Mouse (Mus musculus) myocyte (in vitro differentiated cells): ENCODE results near the gene Kpna6.

Experiments used
- CEBPB ChIP-seq: IDR thresholded peaks from 2 replicates; pipeline ENCODE4 v1.6.1; 2011; ENCODE audit warnings: mild to moderate bottlenecking, moderate library complexity; ENCODE audit not compliant: poor library complexity, insufficient read depth, severe bottlenecking
- E2F4 ChIP-seq: IDR thresholded peaks from one replicate; pipeline ENCODE4 v1.6.1; 2011; ENCODE audit warnings: mild to moderate bottlenecking, control low read depth, moderate library complexity; ENCODE audit not compliant: insufficient read depth
- MAX ChIP-seq: IDR thresholded peaks from one replicate; pipeline ENCODE4 v1.6.1; 2011; ENCODE audit warnings: low read depth, mild to moderate bottlenecking, control low read depth
- MYOD1 ChIP-seq, 3 experiments: IDR thresholded peaks; one replicate each; pipeline ENCODE4 v1.6.1; 2011; ENCODE audit warnings: control low read depth in 2 of 3, low read depth in 2 of 3, mild to moderate bottlenecking in 2 of 3, moderate library complexity in 1 of 3; ENCODE audit not compliant: insufficient read length in 2 of 3, control insufficient read depth in 1 of 3
- MYOG ChIP-seq, 3 experiments: IDR thresholded peaks; one replicate each; pipeline ENCODE4 v1.6.1; 2011; ENCODE audit warnings: control low read depth in 2 of 3, low read depth in 2 of 3, mild to moderate bottlenecking in 2 of 3; ENCODE audit not compliant: insufficient read length in 2 of 3, control insufficient read depth in 1 of 3, insufficient read depth in 1 of 3
- POLR2A ChIP-seq: IDR thresholded peaks from one replicate; pipeline ENCODE4 v1.6.1; 2011; ENCODE audit warnings: low read depth, mild to moderate bottlenecking, control low read depth, moderate library complexity; ENCODE audit not compliant: insufficient read length
- POLR2AphosphoS2 ChIP-seq: IDR thresholded peaks from one replicate; pipeline ENCODE4 v1.6.1; 2011; ENCODE audit warnings: low read depth, control low read depth; ENCODE audit not compliant: insufficient read length
- REST ChIP-seq: IDR thresholded peaks from one replicate; pipeline ENCODE4 v1.6.1; 2011; ENCODE audit warnings: mild to moderate bottlenecking, control low read depth, moderate library complexity; ENCODE audit not compliant: insufficient read depth, insufficient read length
- SRF ChIP-seq: IDR thresholded peaks from one replicate; pipeline ENCODE4 v1.6.1; 2011; ENCODE audit warnings: low read depth; ENCODE audit not compliant: control insufficient read depth, insufficient read length
- TCF12 ChIP-seq: IDR thresholded peaks from one replicate; pipeline ENCODE4 v1.6.1; 2011; ENCODE audit warnings: mild to moderate bottlenecking, control low read depth; ENCODE audit not compliant: poor library complexity, insufficient read depth, severe bottlenecking
- TCF3 ChIP-seq: IDR thresholded peaks from one replicate; pipeline ENCODE4 v1.6.1; 2011; ENCODE audit warnings: low read depth, control low read depth; ENCODE audit not compliant: insufficient read length

- no peak for TF ChIP-seq MAX
- TF ChIP-seq POLR2A: no peak
- TF ChIP-seq CEBPB: no peak
- TF ChIP-seq MYOG (IDR thresholded peaks at IDR 0.05; ENCODE audit: control insufficient read depth in 1 of 3, insufficient read depth in 1 of 3, insufficient read length in 2 of 3, low read depth in 2 of 3): no peak
- TF ChIP-seq TCF12: no peak
- TF ChIP-seq E2F4: no peak
- TF ChIP-seq POLR2AphosphoS2: peak; percentile 18
- no peak for TF ChIP-seq MYOD1 (IDR thresholded peaks at IDR 0.05; ENCODE audit: control insufficient read depth in 1 of 3, insufficient read length in 2 of 3, low read depth in 2 of 3)
- TF ChIP-seq REST: no peak
- TF ChIP-seq SRF: no peak
- TF ChIP-seq TCF3: no peak
Measured at GRCm38 (mm10) chr4:129609139-129609631, 63.4 kb downstream of the Kpna6 start.
